Mouse (Mus musculus) adrenal gland (tissue): ENCODE data around the gene Olfr813.
"Not testable (repeated sequence)": the region's sequence is repeated elsewhere in the genome, so short reads cannot be mapped to it uniquely, and the experiment has no call there.

ENCODE experiments used
- intact Hi-C: fragments of 180-260 bp; cut with DNase I; formaldehyde crosslinking; loops from one replicate; pipeline ENCODE4 v1.15.1; 2025
- long read RNA-seq, 2 experiments: library from polyadenylated mRNA; unstranded; transcript quantifications; one replicate each; pipeline ENCODE4 v2.0.0; 2020; ENCODE audit warnings: borderline replicate concordance in 1 of 2; ENCODE audit not compliant: insufficient replicate concordance in 1 of 2

Olfr813 gene
- long read RNA-seq, experiment 1 = 0 reads
- long read RNA-seq, experiment 2 = 0 reads

- intact Hi-C loops = no loop called here
These were observed at the start of gene Olfr813 for GRCm38 (mm10) chr10:129855067-129855466. Gene Olfr813, plus strand, starts transcription at chr10:129855367.

DNA sequence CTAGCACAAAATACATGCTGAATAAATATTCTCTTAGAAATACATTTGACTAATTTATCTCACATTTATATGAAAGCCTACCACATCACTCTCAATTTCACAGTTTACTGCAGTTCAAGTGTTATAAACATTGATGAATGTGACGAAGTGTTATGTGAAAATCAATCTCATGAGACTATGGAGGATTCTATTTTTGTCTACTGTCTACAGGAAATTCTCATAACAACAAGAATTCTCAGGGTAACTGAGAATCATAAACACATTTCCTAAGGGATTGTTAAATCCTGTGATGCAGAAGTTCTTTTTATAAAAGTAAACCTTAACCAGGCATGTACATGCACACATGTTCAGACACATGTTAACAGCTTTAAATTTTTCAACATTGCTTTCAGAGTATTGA is 9.2 kb upstream of the Olfr813 start, which contains the start of gene Olfr812:
Gene Olfr812 (minus strand): TSS at position 101 of the 400 bp plus-strand sequence.
- intact Hi-C loops = no loop called here

- intact Hi-C loops = no loop called here
These were observed 7.8 kb upstream of the Olfr813 start for GRCm38 (mm10) chr10:129847343-129847742.

DNA sequence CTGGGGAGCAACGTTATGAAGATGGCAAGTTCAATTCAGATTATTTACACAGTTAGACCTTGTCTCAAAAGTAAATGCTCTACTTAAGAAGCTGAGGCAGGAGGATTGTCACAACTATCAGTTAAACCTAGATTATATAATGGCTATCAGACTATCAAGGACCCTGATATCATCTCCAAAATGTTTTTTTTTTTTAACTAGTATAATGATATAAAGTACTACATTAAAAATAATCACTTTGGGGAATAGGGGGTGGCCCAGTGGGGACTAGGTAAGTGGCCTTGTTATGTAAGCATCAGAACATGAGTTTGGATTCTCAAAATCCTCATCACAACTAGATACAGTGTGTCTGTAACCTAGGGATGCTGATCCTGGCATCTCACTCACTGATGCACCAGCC is 24.6 kb downstream of the Olfr813 start, which contains the start of gene Olfr814:
Gene Olfr814 (minus strand): TSS at position 101 of the 400 bp plus-strand sequence.
- intact Hi-C loops = not testable (repeated sequence)

- intact Hi-C loops = not testable (repeated sequence)
These were observed 30.3 kb downstream of the Olfr813 start for GRCm38 (mm10) chr10:129885496-129885895.

GRCm38 (mm10) chr10:129885934-129886333 is 30.8 kb downstream of the Olfr813 start:
- intact Hi-C loops = no loop called here

DNA sequence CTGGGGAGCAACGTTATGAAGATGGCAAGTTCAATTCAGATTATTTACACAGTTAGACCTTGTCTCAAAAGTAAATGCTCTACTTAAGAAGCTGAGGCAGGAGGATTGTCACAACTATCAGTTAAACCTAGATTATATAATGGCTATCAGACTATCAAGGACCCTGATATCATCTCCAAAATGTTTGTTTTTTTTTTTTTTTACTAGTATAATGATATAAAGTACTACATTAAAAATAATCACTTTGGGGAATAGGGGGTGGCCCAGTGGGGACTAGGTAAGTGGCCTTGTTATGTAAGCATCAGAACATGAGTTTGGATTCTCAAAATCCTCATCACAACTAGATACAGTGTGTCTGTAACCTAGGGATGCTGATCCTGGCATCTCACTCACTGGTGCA is 50.6 kb downstream of the Olfr813 start, which contains the start of gene Olfr815:
Gene Olfr815 (minus strand): TSS at position 101 of the 400 bp plus-strand sequence.
- intact Hi-C loops = not testable (repeated sequence)
